Mouse (Mus musculus) hindbrain, embryonic 15.5 days (tissue): ENCODE measurements at regions not wholly inside any gene's neighbourhood (a gene's known extent, or its start where the extent isn't known, plus 50 kb on each side); places are given as distances from the start of the nearest gene placed in this dataset.

Experiments used
- ATAC-seq: fragments of 200-750 bp; cut with Nextera tagmentation; 2 replicates; pipeline ENCODE4 v1.8.0; 2017; ENCODE audit warnings: low read depth, moderate number of reproducible peaks, moderate TSS enrichment; ENCODE audit not compliant: low FRiP score
- H3K27ac ChIP-seq: fragments of 300-500 bp; sonication (generic); replicated peaks from 2 replicates; pipeline ENCODE4 v1.5.1; 2015; ENCODE audit warnings: mild to moderate bottlenecking, inconsistent platforms
- H3K27me3 ChIP-seq: fragments of 300-500 bp; sonication (generic); 2 replicates; pipeline ENCODE4 v1.6.1; 2015; ENCODE audit warnings: control low read depth, inconsistent platforms
- H3K36me3 ChIP-seq: fragments of 300-500 bp; sonication (generic); 2 replicates; pipeline ENCODE4 v1.6.1; 2015; ENCODE audit warnings: control low read depth, inconsistent platforms
- H3K4me1 ChIP-seq: fragments of 300-500 bp; sonication (generic); replicated peaks from 2 replicates; pipeline ENCODE4 v1.6.1; 2015; ENCODE audit warnings: control low read depth, inconsistent platforms
- H3K4me2 ChIP-seq: fragments of 300-500 bp; sonication (generic); 2 replicates; pipeline ENCODE4 v1.6.1; 2015; ENCODE audit warnings: moderate library complexity, mild to moderate bottlenecking, inconsistent platforms
- H3K4me3 ChIP-seq: fragments of 300-500 bp; sonication (generic); 2 replicates; pipeline ENCODE4 v1.5.1; 2015; ENCODE audit warnings: mild to moderate bottlenecking, inconsistent platforms
- H3K9ac ChIP-seq: fragments of 300-500 bp; sonication (generic); 2 replicates; pipeline ENCODE4 v1.6.1; 2015; ENCODE audit warnings: inconsistent platforms
- H3K9me3 ChIP-seq: fragments of 300-500 bp; sonication (generic); 2 replicates; pipeline ENCODE4 v1.6.1; 2016; ENCODE audit warnings: control low read depth, inconsistent platforms
- WGBS: fragments of 180-500 bp; shearing (Covaris S2); methylation state at CpG from one replicate; pipeline ENCODE4 v1.1.7; 2015; 5-methylcytosine and 5-hydroxymethylcytosine counted together

DNA sequence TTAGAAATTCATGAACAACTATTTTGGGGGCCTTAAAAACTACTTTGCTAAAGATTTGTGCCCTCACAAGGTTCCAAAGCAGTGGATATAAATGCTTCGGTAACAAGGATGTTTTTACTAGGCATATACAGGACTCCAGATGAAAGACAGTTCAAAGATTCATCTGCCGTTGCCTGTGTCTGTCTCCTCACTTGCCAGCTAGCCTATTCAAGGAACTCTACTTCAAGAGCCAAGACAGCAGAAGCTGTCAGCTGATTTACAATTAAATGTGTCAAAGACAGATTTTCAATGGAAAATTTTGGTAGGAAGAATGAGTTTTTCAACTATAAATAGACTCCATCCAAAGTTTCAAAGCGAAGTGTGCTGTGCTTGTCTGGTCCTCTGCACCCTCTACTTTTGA lies 494.0 kb upstream of the A1bg start:
- no peak for ATAC-seq
- H3K27me3 ChIP-seq: no peaks in the 10 kb centered on the region
- no peak overlapping the region for H3K4me3 ChIP-seq
- no peak overlapping the region for H3K27ac ChIP-seq
- H3K36me3 ChIP-seq: no peaks in the 10 kb centered on the region
- no peaks in the 10 kb centered on the region for H3K9me3 ChIP-seq
- no peaks in the 10 kb centered on the region for H3K4me1 ChIP-seq
- 86% methylated on average over 3 of the region's 3 CpGs for WGBS
- H3K4me2 ChIP-seq: no peak overlapping the region
- no peak overlapping the region for H3K9ac ChIP-seq

GRCm38 (mm10) chr15:61415626-61416025 lies 492.8 kb upstream of the A1bg start:
- Histone ChIP-seq H3K9me3 (no peaks in the 10 kb centered on the region), H3K36me3 (no peaks in the 10 kb centered on the region), H3K9ac (no peak overlapping the region), H3K27ac (no peak overlapping the region), H3K27me3 (no peaks in the 10 kb centered on the region), H3K4me2 (no peak overlapping the region), H3K4me3 (no peak overlapping the region), H3K4me1 (no peaks in the 10 kb centered on the region)
- no peak for ATAC-seq
- WGBS: 55% methylated on average over 1 of the region's 1 CpGs

DNA sequence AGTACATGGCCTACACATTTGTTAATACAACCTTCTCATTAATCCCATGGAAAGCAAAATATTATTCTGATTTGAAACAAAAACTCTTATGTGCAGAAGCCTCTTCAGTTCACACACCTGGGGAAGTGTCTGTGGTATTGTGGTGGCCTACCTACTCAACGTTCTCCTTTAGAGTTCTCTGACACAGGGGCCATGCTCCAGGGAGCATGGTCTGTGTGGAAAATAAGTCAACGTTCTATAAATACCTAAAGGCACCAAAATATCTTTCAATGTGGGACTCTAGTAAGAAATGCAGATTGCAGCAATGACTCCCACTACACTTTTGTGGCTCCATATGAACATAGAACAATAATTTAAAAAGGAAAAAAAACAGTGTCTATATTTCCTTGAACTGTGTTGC lies 489.0 kb upstream of the A1bg start:
- Histone ChIP-seq H3K9me3 (no peaks in the 10 kb centered on the region), H3K4me3 (no peak overlapping the region), H3K4me2 (no peak overlapping the region), H3K27me3 (no peaks in the 10 kb centered on the region), H3K9ac (no peak overlapping the region), H3K36me3 (no peaks in the 10 kb centered on the region), H3K4me1 (no peaks in the 10 kb centered on the region), H3K27ac (no peak overlapping the region)
- 90% methylated on average over 2 of the region's 2 CpGs for WGBS
- ATAC-seq: no peak

- Histone ChIP-seq H3K4me3 (no peak overlapping the region), H3K36me3 (no peaks in the 10 kb centered on the region), H3K4me2 (no peak overlapping the region), H3K27me3 (no peaks in the 10 kb centered on the region), H3K9ac (no peak overlapping the region), H3K27ac (no peak overlapping the region), H3K9me3 (no peaks in the 10 kb centered on the region), H3K4me1 (no peaks in the 10 kb centered on the region)
- WGBS: 90% methylated on average over 2 of the region's 2 CpGs
- no peak for ATAC-seq
Measured at GRCm38 (mm10) chr15:61410789-61411188, 488.0 kb upstream of the A1bg start.

DNA sequence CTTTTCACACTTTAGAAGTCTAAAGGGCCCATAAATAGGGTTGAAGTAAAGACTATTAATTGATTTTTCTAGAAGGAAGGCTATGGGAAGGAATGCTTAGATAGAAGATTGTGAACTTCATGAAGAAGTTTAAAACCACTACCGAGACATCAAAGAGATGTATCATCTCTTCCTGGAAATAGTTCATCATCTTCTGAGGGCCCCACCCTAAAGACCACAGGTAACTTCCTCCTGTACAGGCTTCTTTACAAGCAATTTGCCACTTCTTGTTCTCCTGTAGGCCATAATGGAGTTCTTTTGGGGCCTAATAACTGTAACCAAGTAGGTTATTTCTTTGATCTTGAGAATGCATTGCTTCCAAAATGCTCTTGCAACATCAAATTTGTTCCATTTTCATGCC lies 485.8 kb upstream of the A1bg start:
- Histone ChIP-seq H3K27ac (no peak overlapping the region), H3K4me2 (no peak overlapping the region), H3K36me3 (no peaks in the 10 kb centered on the region), H3K4me1 (no peaks in the 10 kb centered on the region), H3K4me3 (no peak overlapping the region), H3K9ac (no peak overlapping the region), H3K27me3 (no peaks in the 10 kb centered on the region), H3K9me3 (no peaks in the 10 kb centered on the region)
- ATAC-seq: no peak
- 94% methylated on average over 1 of the region's 1 CpGs for WGBS

DNA sequence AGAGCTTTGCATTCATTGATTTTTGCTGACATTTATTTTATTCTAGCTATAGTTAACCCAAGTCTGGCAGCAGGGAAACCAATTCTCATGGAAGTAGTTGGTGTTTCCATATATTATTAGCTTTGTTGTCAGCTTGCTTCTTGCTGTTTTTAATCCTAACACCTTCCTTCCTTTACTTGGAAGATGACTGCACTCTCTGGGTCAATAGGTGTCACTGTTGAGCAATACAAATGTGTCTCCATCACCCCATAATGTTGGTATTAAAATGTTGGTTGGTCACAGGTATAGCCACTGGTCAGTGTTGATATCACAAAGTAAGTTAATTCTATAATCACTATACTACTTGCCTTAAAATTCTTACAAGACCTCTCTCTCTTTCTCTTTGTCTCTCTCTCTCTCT lies 477.9 kb upstream of the A1bg start:
- no peak overlapping the region for H3K4me2 ChIP-seq
- H3K4me1 ChIP-seq: 0 out of 2 replicates have a peak, but pooled peaks cover 2% of the 10 kb centered on the region
- H3K36me3 ChIP-seq: no peaks in the 10 kb centered on the region
- no peak overlapping the region for H3K9ac ChIP-seq
- ATAC-seq: no peak
- no peak overlapping the region for H3K27ac ChIP-seq
- H3K9me3 ChIP-seq: no peaks in the 10 kb centered on the region
- H3K27me3 ChIP-seq: no peaks in the 10 kb centered on the region
- H3K4me3 ChIP-seq: no peak overlapping the region

DNA sequence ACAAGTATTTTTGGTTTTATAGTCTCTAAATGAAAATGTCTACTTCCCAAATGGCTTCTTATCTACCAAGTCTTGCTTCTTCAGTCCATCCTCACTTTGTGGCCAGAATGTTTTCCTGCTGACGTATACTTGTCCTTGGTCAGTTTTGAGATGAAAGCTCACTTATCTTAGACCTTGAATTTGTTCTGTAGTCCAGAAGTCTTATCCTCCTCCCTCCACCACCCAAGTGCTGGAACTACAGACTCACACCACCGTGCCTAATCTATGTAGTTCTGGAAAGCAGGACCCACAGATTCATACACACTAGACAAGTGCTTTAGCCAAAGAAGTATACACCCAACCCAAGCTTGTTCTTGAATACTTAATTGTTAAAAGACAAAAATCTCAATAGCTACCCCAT lies 477.2 kb upstream of the A1bg start:
- Histone ChIP-seq H3K4me2 (no peak overlapping the region), H3K4me1 (0 out of 2 replicates have a peak, but pooled peaks cover 8% of the 10 kb centered on the region), H3K36me3 (no peaks in the 10 kb centered on the region), H3K9ac (no peak overlapping the region), H3K4me3 (no peak overlapping the region), H3K9me3 (no peaks in the 10 kb centered on the region), H3K27me3 (no peaks in the 10 kb centered on the region), H3K27ac (no peak overlapping the region)
- ATAC-seq: no peak
- WGBS: 86% methylated on average over 2 of the region's 2 CpGs

GRCm38 (mm10) chr15:61398829-61399228 lies 476.0 kb upstream of the A1bg start:
- ATAC-seq: no peak
- H3K9ac ChIP-seq: no peak overlapping the region
- 86% methylated on average over 3 of the region's 3 CpGs for WGBS
- no peak overlapping the region for H3K4me2 ChIP-seq
- 0 out of 2 replicates have a peak, but pooled peaks cover 11% of the 10 kb centered on the region for H3K4me1 ChIP-seq
- no peak overlapping the region for H3K27ac ChIP-seq
- H3K9me3 ChIP-seq: no peaks in the 10 kb centered on the region
- H3K27me3 ChIP-seq: no peaks in the 10 kb centered on the region
- H3K36me3 ChIP-seq: no peaks in the 10 kb centered on the region
- no peak overlapping the region for H3K4me3 ChIP-seq

- ATAC-seq: no peak
- 0 out of 2 replicates have a peak, but pooled peaks cover 11% of the 10 kb centered on the region for H3K4me1 ChIP-seq
- no peak overlapping the region for H3K4me2 ChIP-seq
- no peaks in the 10 kb centered on the region for H3K9me3 ChIP-seq
- WGBS: 91% methylated on average over 3 of the region's 3 CpGs
- no peak overlapping the region for H3K9ac ChIP-seq
- no peaks in the 10 kb centered on the region for H3K27me3 ChIP-seq
- H3K4me3 ChIP-seq: no peak overlapping the region
- no peaks in the 10 kb centered on the region for H3K36me3 ChIP-seq
- H3K27ac ChIP-seq: no peak overlapping the region
Measured at GRCm38 (mm10) chr15:61397061-61397460, 474.2 kb upstream of the A1bg start.

- Histone ChIP-seq H3K27me3 (no peaks in the 10 kb centered on the region), H3K36me3 (no peaks in the 10 kb centered on the region), H3K4me1 (0 out of 2 replicates have a peak, but pooled peaks cover 11% of the 10 kb centered on the region), H3K4me3 (no peak overlapping the region), H3K9me3 (no peaks in the 10 kb centered on the region), H3K9ac (no peak overlapping the region), H3K4me2 (no peak overlapping the region), H3K27ac (no peak overlapping the region)
- ATAC-seq: peak; percentile 80
- WGBS: 10% methylated on average over 8 of the region's 8 CpGs
Measured at GRCm38 (mm10) chr15:61395296-61395826, 472.5 kb upstream of the A1bg start.

GRCm38 (mm10) chr15:61380666-61381065 lies 457.9 kb upstream of the A1bg start:
- ATAC-seq: no peak
- H3K36me3 ChIP-seq: no peaks in the 10 kb centered on the region
- H3K4me1 ChIP-seq: no peaks in the 10 kb centered on the region
- no peak overlapping the region for H3K4me3 ChIP-seq
- no peaks in the 10 kb centered on the region for H3K9me3 ChIP-seq
- H3K9ac ChIP-seq: no peak overlapping the region
- no peak overlapping the region for H3K4me2 ChIP-seq
- 75% methylated on average over 3 of the region's 3 CpGs for WGBS
- H3K27me3 ChIP-seq: no peaks in the 10 kb centered on the region
- H3K27ac ChIP-seq: no peak overlapping the region

- no peaks in the 10 kb centered on the region for H3K36me3 ChIP-seq
- no peak overlapping the region for H3K27ac ChIP-seq
- ATAC-seq: no peak
- H3K9ac ChIP-seq: no peak overlapping the region
- H3K4me2 ChIP-seq: no peak overlapping the region
- H3K4me3 ChIP-seq: no peak overlapping the region
- H3K9me3 ChIP-seq: no peaks in the 10 kb centered on the region
- 65% methylated on average over 3 of the region's 3 CpGs for WGBS
- no peaks in the 10 kb centered on the region for H3K4me1 ChIP-seq
- no peaks in the 10 kb centered on the region for H3K27me3 ChIP-seq
Measured at GRCm38 (mm10) chr15:61366276-61366675, 443.5 kb upstream of the A1bg start.

- Histone ChIP-seq H3K4me2 (no peak overlapping the region), H3K36me3 (no peaks in the 10 kb centered on the region), H3K4me3 (no peak overlapping the region), H3K27me3 (no peaks in the 10 kb centered on the region), H3K27ac (no peak overlapping the region), H3K4me1 (no peaks in the 10 kb centered on the region), H3K9me3 (no peaks in the 10 kb centered on the region), H3K9ac (no peak overlapping the region)
- WGBS: 70% methylated on average over 5 of the region's 5 CpGs
- ATAC-seq: no peak
Measured at GRCm38 (mm10) chr15:61365511-61365910, 442.7 kb upstream of the A1bg start.
